Mouse (Mus musculus): ENCODE measurements around the gene Fpr1. TPM values are rescaled to one million over a fixed set of nuclear protein-coding genes. Genes with fewer than 3 reads are reported as not detected.

The Fpr1 gene
- polyA plus RNA-seq, 1 experiment from 2014 or later = not detected

GRCm38 (mm10) chr17:17862360-17862759 lies 21.4 kb downstream of the Fpr1 start:
- DNase-seq (ENCODE audit: low spot score) (no peak), ATAC-seq (replicated peaks; ENCODE audit: low FRiP score) (no peak)
- H3K9me3 ChIP-seq (ENCODE audit: control insufficient read depth, low read length) = no peaks in the 10 kb centered on the region
- H3K4me3 ChIP-seq (ENCODE audit: low read depth, low read length) = no peak overlapping the region
- H3K27ac ChIP-seq (ENCODE audit: low read depth, low read length) = no peak overlapping the region
- 79% methylated on average over 1 of the region's 1 CpGs for WGBS
- H3K9ac ChIP-seq (ENCODE audit: low read length) = no peak overlapping the region
- H3K36me3 ChIP-seq (ENCODE audit: control insufficient read depth, insufficient read depth, low read length) = no peaks in the 10 kb centered on the region
- H3K4me2 ChIP-seq (ENCODE audit: low read depth, low read length, severe bottlenecking) = no peak overlapping the region
- H3K4me1 ChIP-seq (replicated peaks; ENCODE audit: control insufficient read depth, insufficient read depth, low read length) = no peaks in the 10 kb centered on the region
- H3K27me3 ChIP-seq (ENCODE audit: control insufficient read depth, insufficient read depth, low read length) = no peaks in the 10 kb centered on the region

- Histone ChIP-seq H3K4me2 (ENCODE audit: low read depth, low read length, severe bottlenecking) (no peak overlapping the region), H3K27ac (ENCODE audit: low read depth, low read length) (no peak overlapping the region), H3K4me1 (replicated peaks; ENCODE audit: control insufficient read depth, insufficient read depth, low read length) (no peaks in the 10 kb centered on the region), H3K36me3 (ENCODE audit: control insufficient read depth, insufficient read depth, low read length) (no peaks in the 10 kb centered on the region), H3K9me3 (ENCODE audit: control insufficient read depth, low read length) (no peaks in the 10 kb centered on the region), H3K4me3 (ENCODE audit: low read depth, low read length) (no peak overlapping the region), H3K9ac (ENCODE audit: low read length) (no peak overlapping the region), H3K27me3 (ENCODE audit: control insufficient read depth, insufficient read depth, low read length) (no peaks in the 10 kb centered on the region)
- WGBS = 86% methylated on average over 3 of the region's 3 CpGs
- DNase-seq (ENCODE audit: low spot score) (no peak), ATAC-seq (replicated peaks; ENCODE audit: low FRiP score) (no peak)
Observed at GRCm38 (mm10) chr17:17860110-17860509, 23.6 kb downstream of the Fpr1 start.

- ATAC-seq (replicated peaks; ENCODE audit: low FRiP score) (no peak), DNase-seq (ENCODE audit: low spot score) (no peak)
- Histone ChIP-seq H3K4me1 (replicated peaks; ENCODE audit: control insufficient read depth, insufficient read depth, low read length) (no peaks in the 10 kb centered on the region), H3K4me3 (ENCODE audit: low read depth, low read length) (no peak overlapping the region), H3K27ac (ENCODE audit: low read depth, low read length) (no peak overlapping the region), H3K9ac (ENCODE audit: low read length) (no peak overlapping the region), H3K4me2 (ENCODE audit: low read depth, low read length, severe bottlenecking) (no peak overlapping the region), H3K9me3 (ENCODE audit: control insufficient read depth, low read length) (no peaks in the 10 kb centered on the region), H3K36me3 (ENCODE audit: control insufficient read depth, insufficient read depth, low read length) (no peaks in the 10 kb centered on the region), H3K27me3 (ENCODE audit: control insufficient read depth, insufficient read depth, low read length) (no peaks in the 10 kb centered on the region)
- WGBS = 84% methylated on average over 1 of the region's 1 CpGs
Observed at GRCm38 (mm10) chr17:17857446-17857845, 26.3 kb downstream of the Fpr1 start.

- ATAC-seq (replicated peaks; ENCODE audit: low FRiP score) (no peak), DNase-seq (ENCODE audit: low spot score) (no peak)
- H3K9me3 ChIP-seq (ENCODE audit: control insufficient read depth, low read length) = no peaks in the 10 kb centered on the region
- no peaks in the 10 kb centered on the region for H3K36me3 ChIP-seq (ENCODE audit: control insufficient read depth, insufficient read depth, low read length)
- H3K9ac ChIP-seq (ENCODE audit: low read length) = no peak overlapping the region
- H3K27ac ChIP-seq (ENCODE audit: low read depth, low read length) = no peak overlapping the region
- no peaks in the 10 kb centered on the region for H3K4me1 ChIP-seq (replicated peaks; ENCODE audit: control insufficient read depth, insufficient read depth, low read length)
- 89% methylated on average over 1 of the region's 1 CpGs for WGBS
- H3K27me3 ChIP-seq (ENCODE audit: control insufficient read depth, insufficient read depth, low read length) = no peaks in the 10 kb centered on the region
- H3K4me3 ChIP-seq (ENCODE audit: low read depth, low read length) = no peak overlapping the region
- H3K4me2 ChIP-seq (ENCODE audit: low read depth, low read length, severe bottlenecking) = no peak overlapping the region
Observed at GRCm38 (mm10) chr17:17856612-17857011, 27.1 kb downstream of the Fpr1 start.

GRCm38 (mm10) chr17:17855064-17855838 lies 28.5 kb downstream of the Fpr1 start, which contains the start of gene Has1:
Gene Has1, minus strand, starts transcription at chr17:17855205.
- H3K4me2 ChIP-seq (ENCODE audit: low read depth, low read length, severe bottlenecking) = no peak within 1 kb of the TSS
- H3K9me3 ChIP-seq (ENCODE audit: control insufficient read depth, low read length) = no peaks in the 10 kb centered on the region
- no peak for DNase-seq (ENCODE audit: low spot score)
- WGBS = 60% methylated on average over 7 of the region's 8 CpGs
- 0 out of 2 replicates have a peak, but pooled peaks have one; percentile 39 for ATAC-seq (replicated peaks; ENCODE audit: low FRiP score)
- H3K9ac ChIP-seq (ENCODE audit: low read length) = no peak within 1 kb of the TSS
- H3K36me3 ChIP-seq (ENCODE audit: control insufficient read depth, insufficient read depth, low read length) = no peaks in the 10 kb centered on the region
- H3K4me1 ChIP-seq (replicated peaks; ENCODE audit: control insufficient read depth, insufficient read depth, low read length) = no peaks in the 10 kb centered on the region
- no peaks in the 10 kb centered on the region; the same call in 1 of the 2 replicates for H3K27me3 ChIP-seq (ENCODE audit: control insufficient read depth, insufficient read depth, low read length)
- no peak within 1 kb of the TSS for H3K27ac ChIP-seq (ENCODE audit: low read depth, low read length)
- no peak within 1 kb of the TSS for H3K4me3 ChIP-seq (ENCODE audit: low read depth, low read length)

- ATAC-seq (replicated peaks; ENCODE audit: low FRiP score) (peak; percentile 16), DNase-seq (ENCODE audit: low spot score) (peak; percentile 60)
- WGBS = 17% methylated on average over 54 of the region's 55 CpGs
- no peak overlapping the region for H3K9ac ChIP-seq (ENCODE audit: low read length)
- peaks cover 4% of the 10 kb centered on the region; the same call in 1 of the 2 replicates for H3K27me3 ChIP-seq (ENCODE audit: control insufficient read depth, insufficient read depth, low read length)
- H3K4me1 ChIP-seq (replicated peaks; ENCODE audit: control insufficient read depth, insufficient read depth, low read length) = no peaks in the 10 kb centered on the region
- no peaks in the 10 kb centered on the region for H3K9me3 ChIP-seq (ENCODE audit: control insufficient read depth, low read length)
- H3K4me2 ChIP-seq (ENCODE audit: low read depth, low read length, severe bottlenecking) = 0 out of 2 replicates have a peak overlapping the region, but pooled peaks have one; percentile 12
- no peak overlapping the region for H3K27ac ChIP-seq (ENCODE audit: low read depth, low read length)
- no peaks in the 10 kb centered on the region for H3K36me3 ChIP-seq (ENCODE audit: control insufficient read depth, insufficient read depth, low read length)
- no peak overlapping the region for H3K4me3 ChIP-seq (ENCODE audit: low read depth, low read length)
Observed at GRCm38 (mm10) chr17:17849906-17850712, 33.6 kb downstream of the Fpr1 start.

- WGBS = 82% methylated on average over 2 of the region's 2 CpGs
- no peaks in the 10 kb centered on the region for H3K36me3 ChIP-seq (ENCODE audit: control insufficient read depth, insufficient read depth, low read length)
- no peak for DNase-seq (ENCODE audit: low spot score)
Observed at GRCm38 (mm10) chr17:17848988-17849387, 34.8 kb downstream of the Fpr1 start.

GRCm38 (mm10) chr17:17845187-17846027 lies 38.3 kb downstream of the Fpr1 start:
- no peaks in the 10 kb centered on the region; the same call in 1 of the 2 replicates for H3K36me3 ChIP-seq (ENCODE audit: control insufficient read depth, insufficient read depth, low read length)
- H3K9me3 ChIP-seq (ENCODE audit: control insufficient read depth, low read length) = no peaks in the 10 kb centered on the region
- H3K27me3 ChIP-seq (ENCODE audit: control insufficient read depth, insufficient read depth, low read length) = peaks cover 4% of the 10 kb centered on the region; the same call in 1 of the 2 replicates
- DNase-seq (ENCODE audit: low spot score) (no peak), ATAC-seq (replicated peaks; ENCODE audit: low FRiP score) (no peak)
- WGBS = 71% methylated on average over 10 of the region's 10 CpGs
- H3K4me2 ChIP-seq (ENCODE audit: low read depth, low read length, severe bottlenecking) = no peak overlapping the region
- H3K4me1 ChIP-seq (replicated peaks; ENCODE audit: control insufficient read depth, insufficient read depth, low read length) = no peaks in the 10 kb centered on the region
- H3K4me3 ChIP-seq (ENCODE audit: low read depth, low read length) = no peak overlapping the region
- no peak overlapping the region for H3K9ac ChIP-seq (ENCODE audit: low read length)
- no peak overlapping the region for H3K27ac ChIP-seq (ENCODE audit: low read depth, low read length)

More at GRCm38 (mm10) chr17:17848988-17849387, 34.8 kb downstream of the Fpr1 start:
- Histone ChIP-seq H3K4me2 (ENCODE audit: low read depth, low read length, severe bottlenecking) (no peak overlapping the region), H3K27me3 (ENCODE audit: control insufficient read depth, insufficient read depth, low read length) (peaks cover 4% of the 10 kb centered on the region; the same call in 1 of the 2 replicates), H3K4me1 (replicated peaks; ENCODE audit: control insufficient read depth, insufficient read depth, low read length) (no peaks in the 10 kb centered on the region), H3K9ac (ENCODE audit: low read length) (no peak overlapping the region), H3K4me3 (ENCODE audit: low read depth, low read length) (no peak overlapping the region), H3K9me3 (ENCODE audit: control insufficient read depth, low read length) (no peaks in the 10 kb centered on the region), H3K27ac (ENCODE audit: low read depth, low read length) (no peak overlapping the region)
- no peak for ATAC-seq (replicated peaks; ENCODE audit: low FRiP score)
